Mouse (Mus musculus): ENCODE measurements at regions not wholly inside any gene's neighbourhood (a gene's known extent, or its start where the extent isn't known, plus 50 kb on each side); places are given as distances from the start of the nearest gene placed in this dataset.

- ATAC-seq = no peak
These were observed 801.8 kb upstream of the B3galt2 start for GRCm38 (mm10) chr1:142838663-142839062.

- ATAC-seq = no peak
These were observed 773.3 kb upstream of the B3galt2 start for GRCm38 (mm10) chr1:142867024-142867700.

- no peak for ATAC-seq
These were observed 748.6 kb upstream of the B3galt2 start for GRCm38 (mm10) chr1:142891842-142892241.

- no peak for ATAC-seq
These were observed 747.3 kb upstream of the B3galt2 start for GRCm38 (mm10) chr1:142893156-142893555.

GRCm38 (mm10) chr1:142894145-142894544 is 746.3 kb upstream of the B3galt2 start:
- no peak for ATAC-seq

- ATAC-seq = no peak
These were observed 745.4 kb upstream of the B3galt2 start for GRCm38 (mm10) chr1:142895081-142895480.

GRCm38 (mm10) chr1:142909907-142910306 is 730.6 kb upstream of the B3galt2 start:
- ATAC-seq = no peak

- ATAC-seq = no peak
These were observed 683.8 kb upstream of the B3galt2 start for GRCm38 (mm10) chr1:142956686-142957085.

- no peak for ATAC-seq
These were observed 669.0 kb upstream of the B3galt2 start for GRCm38 (mm10) chr1:142971475-142971874.

GRCm38 (mm10) chr1:142973387-142973786 is 667.1 kb upstream of the B3galt2 start:
- no peak for ATAC-seq

- ATAC-seq = no peak
These were observed 657.5 kb upstream of the B3galt2 start for GRCm38 (mm10) chr1:142982994-142983393.

GRCm38 (mm10) chr1:142983641-142984040 is 656.8 kb upstream of the B3galt2 start:
- ATAC-seq = no peak

- ATAC-seq = no peak
These were observed 654.9 kb upstream of the B3galt2 start for GRCm38 (mm10) chr1:142985516-142985915.

- ATAC-seq = no peak
These were observed 640.2 kb upstream of the B3galt2 start for GRCm38 (mm10) chr1:143000216-143000615.

GRCm38 (mm10) chr1:143001112-143001511 is 639.4 kb upstream of the B3galt2 start:
- no peak for ATAC-seq

GRCm38 (mm10) chr1:143006045-143006444 is 634.4 kb upstream of the B3galt2 start:
- ATAC-seq = no peak

- ATAC-seq = no peak
These were observed 620.5 kb upstream of the B3galt2 start for GRCm38 (mm10) chr1:143019982-143020381.

GRCm38 (mm10) chr1:143053161-143053560 is 587.3 kb upstream of the B3galt2 start:
- no peak for ATAC-seq

GRCm38 (mm10) chr1:143053599-143053998 is 586.9 kb upstream of the B3galt2 start:
- ATAC-seq = no peak

- no peak for ATAC-seq
These were observed 585.9 kb upstream of the B3galt2 start for GRCm38 (mm10) chr1:143054451-143055024.

GRCm38 (mm10) chr1:143060698-143061576 is 579.5 kb upstream of the B3galt2 start:
- ATAC-seq = no peak

GRCm38 (mm10) chr1:143065493-143065892 is 575.0 kb upstream of the B3galt2 start:
- ATAC-seq = no peak

- ATAC-seq = no peak
These were observed 568.6 kb upstream of the B3galt2 start for GRCm38 (mm10) chr1:143071781-143072382.
